Mouse (Mus musculus) heart, postnatal 0 days (tissue): ENCODE results near the gene Gm20532.

Experiments
- CTCF ChIP-seq: IDR thresholded peaks from 2 replicates; pipeline ENCODE4 v1.5.1; 2016; ENCODE audit warnings: antibody characterized with exemption, control low read depth, low read depth
- EP300 ChIP-seq: IDR thresholded peaks from 2 replicates; pipeline ENCODE4 v1.6.1; 2016; ENCODE audit warnings: antibody characterized with exemption, low read depth

- TF ChIP-seq CTCF (no peak), EP300 (no peak)
Observed at GRCm38 (mm10) chr2:26551446-26551845, 35.0 kb upstream of the Gm20532 start.
